Mouse (Mus musculus) thymus, adult 2 months (tissue): Measurements from ENCODE around the gene Rab11fip4.

Experiments
- CTCF ChIP-seq: fragments of 200-500 bp; IDR thresholded peaks from 2 replicates; pipeline ENCODE4 v1.5.1; 2012; ENCODE audit warnings: mild to moderate bottlenecking, control low read depth, low read length, moderate library complexity, borderline replicate concordance; ENCODE audit not compliant: control insufficient read depth, poor library complexity, insufficient read depth; ENCODE audit errors: extremely low read depth
- POLR2A ChIP-seq: fragments of 200-500 bp; IDR thresholded peaks from 2 replicates; pipeline ENCODE4 v1.6.1; 2012; ENCODE audit warnings: mild to moderate bottlenecking, low read length, control low read depth, moderate library complexity; ENCODE audit not compliant: control insufficient read depth, poor library complexity, insufficient read depth; ENCODE audit errors: extremely low read depth

GRCm38 (mm10) chr11:79656491-79656890 lies 65.5 kb downstream of the Rab11fip4 start:
- TF ChIP-seq POLR2A (no peak), CTCF (no peak)
